Mouse (Mus musculus) T-cell, adult 2 months (primary cell): ENCODE measurements around the gene Atg5.
"Not testable (repeated sequence)": the region's sequence is repeated elsewhere in the genome, so short reads cannot be mapped to it uniquely, and the experiment has no call there.

Source experiments
- DNase-seq: peaks from one replicate; pipeline ENCODE4 v3.0.0; 2022; ENCODE audit warnings: low spot score

Gene Atg5

DNA sequence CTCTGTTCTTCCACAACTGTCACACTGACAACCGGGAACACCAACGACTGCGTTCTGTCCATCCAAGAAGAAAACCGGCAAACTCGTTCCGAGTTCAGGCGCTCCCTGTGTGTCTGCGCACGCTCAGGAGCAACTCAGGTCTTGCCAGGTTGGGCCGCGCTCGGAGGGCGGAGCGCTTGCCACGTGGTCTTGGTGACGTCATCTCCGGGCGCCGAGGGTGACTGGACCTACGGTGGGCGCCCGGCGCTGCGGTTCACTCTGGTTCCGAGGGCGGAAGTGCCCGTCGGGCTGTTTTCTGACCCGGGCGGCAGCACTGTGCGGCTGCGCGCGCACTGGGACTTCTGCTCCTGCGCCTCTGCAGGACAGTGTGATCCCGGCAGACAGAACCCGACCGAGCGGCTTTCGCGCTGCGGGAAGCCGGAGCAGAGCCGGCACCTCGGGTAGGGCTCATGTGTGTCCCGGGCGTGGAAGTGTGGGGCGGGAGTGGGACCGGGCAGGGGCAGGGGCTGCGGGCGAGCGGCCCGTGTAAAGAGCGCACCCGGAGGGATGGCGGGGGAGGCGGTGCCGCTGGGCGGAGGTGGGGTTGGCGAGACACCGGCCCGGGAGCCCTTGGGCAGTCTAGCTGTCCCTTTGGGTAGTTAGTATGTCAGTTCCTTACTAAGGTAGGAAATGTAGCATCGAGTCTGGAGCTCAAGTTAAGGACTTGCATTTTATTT is at the start of gene Atg5:
TSS of gene Atg5 (plus strand) at position 214 of the 716 bp plus-strand sequence.
- peak; percentile 97 for DNase-seq

DNA sequence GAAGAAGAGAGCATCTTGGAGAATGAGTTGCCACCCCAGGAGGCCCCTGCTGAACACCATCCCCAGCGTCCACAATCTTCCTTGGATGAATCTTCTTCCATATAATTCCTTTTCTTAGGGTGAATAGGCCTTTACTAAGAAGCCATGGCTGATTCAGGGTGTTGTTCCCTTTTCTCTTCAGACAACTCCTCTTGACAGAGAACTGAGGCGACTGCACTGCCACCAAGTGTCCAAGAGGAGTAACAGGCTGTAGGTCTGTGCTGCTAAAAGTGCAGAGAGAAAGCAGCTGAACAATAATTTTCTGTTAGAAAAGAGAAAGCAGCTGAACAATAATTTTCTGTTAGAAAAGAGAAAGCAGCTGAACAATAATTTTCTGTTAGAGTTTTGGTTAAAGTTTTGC is 49.1 kb upstream of the Atg5 start:
- not testable (repeated sequence) for DNase-seq

DNA sequence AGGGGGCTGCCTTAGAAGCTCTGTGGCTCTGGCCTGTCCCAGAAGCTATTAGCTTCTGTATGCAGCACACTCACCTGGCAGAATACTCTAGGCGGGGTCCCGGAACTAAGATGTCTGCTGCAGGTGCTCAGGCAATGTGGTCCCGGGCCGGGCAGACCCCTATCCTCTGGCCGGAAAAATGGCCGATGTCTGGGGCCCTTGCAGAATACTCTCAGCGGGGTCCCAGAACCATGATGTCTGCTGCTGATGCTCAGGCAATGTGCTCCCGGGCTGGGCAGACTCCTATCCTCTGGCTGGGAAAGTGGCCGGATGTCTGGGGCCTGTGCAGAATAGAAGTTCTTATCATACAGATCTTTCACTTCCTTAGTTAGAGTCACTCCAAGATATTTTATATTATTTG is 43.8 kb upstream of the Atg5 start:
- no peak for DNase-seq

DNA sequence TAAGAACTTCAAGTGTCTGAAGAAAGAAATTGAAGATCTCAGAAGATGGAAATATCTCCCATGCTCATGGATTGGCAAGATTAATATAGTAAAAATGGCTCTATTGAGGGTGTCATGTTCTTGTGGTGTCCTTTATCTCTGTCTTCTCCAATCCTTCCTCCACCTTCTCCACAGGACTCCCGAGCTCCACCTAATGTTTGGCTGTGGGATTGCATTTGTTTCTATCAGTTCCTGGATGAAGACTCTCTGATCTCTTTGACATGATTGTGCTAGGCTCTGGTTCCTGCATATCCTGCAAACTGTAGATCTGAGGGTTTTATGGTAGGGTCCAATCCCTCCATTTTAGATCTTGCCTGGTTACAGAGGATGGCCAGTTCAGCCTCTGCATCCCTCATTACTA is 34.8 kb upstream of the Atg5 start:
- DNase-seq = peak; percentile 37

DNA sequence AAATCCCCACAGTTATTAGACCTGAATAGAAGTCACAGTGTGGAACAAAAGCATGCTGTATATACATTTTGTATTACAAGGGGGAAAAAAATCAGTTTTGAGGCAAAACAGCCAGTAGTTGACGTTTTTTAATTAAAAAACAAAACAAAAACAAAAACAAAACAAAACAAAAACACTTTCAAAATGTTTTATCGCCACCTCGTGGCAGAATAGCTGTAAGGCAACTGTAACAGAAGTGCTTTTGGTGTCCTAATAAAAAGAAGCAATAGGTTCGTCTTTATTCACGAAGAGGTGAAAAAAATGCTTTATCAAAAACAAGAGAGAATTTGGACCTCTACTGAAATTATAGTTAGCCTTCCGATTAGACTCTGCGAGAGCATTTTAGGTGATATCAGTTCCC is 32.9 kb upstream of the Atg5 start:
- DNase-seq = not testable (repeated sequence)

DNA sequence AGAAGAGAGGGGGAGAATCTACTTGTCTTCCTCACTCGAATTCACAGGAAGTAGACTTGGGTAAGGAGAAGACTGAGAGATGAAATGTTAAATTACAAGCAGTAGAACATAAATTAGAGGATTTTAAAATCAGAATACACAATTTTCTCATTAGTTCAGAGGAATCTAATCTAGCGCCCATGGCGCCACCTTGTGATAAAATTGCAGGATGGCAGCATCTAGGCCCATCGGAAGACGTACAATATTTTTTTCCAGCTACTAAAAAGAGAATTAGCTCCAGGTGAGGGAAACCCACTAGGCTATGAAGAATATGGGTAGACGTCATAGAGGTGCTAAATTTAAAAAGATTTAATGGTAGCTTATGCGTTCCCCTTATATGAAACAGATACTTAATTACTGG is 11.5 kb upstream of the Atg5 start:
- DNase-seq = no peak

DNA sequence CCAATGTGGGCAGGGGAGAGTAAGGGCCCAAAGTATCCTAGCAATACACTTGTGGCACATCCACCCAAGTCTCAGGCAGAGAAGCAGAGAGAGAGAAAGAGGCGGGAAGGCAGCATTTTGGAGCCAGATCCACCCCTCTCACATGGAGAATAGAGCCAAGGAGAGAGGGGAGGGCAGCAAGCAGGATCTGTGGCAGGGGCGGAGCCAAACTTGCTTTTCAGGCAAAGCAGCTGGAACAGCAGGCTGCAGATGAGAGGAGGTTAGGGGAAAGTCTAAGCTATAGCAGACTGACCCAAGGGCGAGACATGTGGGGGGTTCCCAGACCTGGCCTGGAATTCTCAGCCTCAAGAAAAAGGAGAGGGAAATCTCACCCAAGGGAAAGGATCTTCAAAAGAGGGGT is 2.3 kb upstream of the Atg5 start:
- DNase-seq = no peak

DNA sequence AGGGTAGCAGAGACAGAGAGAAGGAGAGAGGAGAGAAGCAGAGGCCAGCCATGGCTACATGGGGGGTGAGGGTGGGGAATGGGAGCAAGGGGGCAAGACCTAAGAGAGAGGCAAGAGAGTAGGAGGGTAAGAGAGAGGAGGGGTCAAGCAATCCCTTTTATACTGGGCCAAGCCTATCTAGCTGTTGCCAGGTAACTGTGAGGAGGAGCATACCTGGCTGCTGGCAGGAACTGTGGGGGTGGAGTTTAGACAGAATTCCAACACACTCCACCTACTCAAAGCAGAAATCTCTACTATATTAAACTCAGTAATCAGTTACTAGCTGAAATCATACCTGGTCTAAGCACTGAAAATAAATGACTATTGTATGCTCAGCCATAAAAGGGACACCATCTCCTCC is 1.6 kb upstream of the Atg5 start:
- no peak for DNase-seq

DNA sequence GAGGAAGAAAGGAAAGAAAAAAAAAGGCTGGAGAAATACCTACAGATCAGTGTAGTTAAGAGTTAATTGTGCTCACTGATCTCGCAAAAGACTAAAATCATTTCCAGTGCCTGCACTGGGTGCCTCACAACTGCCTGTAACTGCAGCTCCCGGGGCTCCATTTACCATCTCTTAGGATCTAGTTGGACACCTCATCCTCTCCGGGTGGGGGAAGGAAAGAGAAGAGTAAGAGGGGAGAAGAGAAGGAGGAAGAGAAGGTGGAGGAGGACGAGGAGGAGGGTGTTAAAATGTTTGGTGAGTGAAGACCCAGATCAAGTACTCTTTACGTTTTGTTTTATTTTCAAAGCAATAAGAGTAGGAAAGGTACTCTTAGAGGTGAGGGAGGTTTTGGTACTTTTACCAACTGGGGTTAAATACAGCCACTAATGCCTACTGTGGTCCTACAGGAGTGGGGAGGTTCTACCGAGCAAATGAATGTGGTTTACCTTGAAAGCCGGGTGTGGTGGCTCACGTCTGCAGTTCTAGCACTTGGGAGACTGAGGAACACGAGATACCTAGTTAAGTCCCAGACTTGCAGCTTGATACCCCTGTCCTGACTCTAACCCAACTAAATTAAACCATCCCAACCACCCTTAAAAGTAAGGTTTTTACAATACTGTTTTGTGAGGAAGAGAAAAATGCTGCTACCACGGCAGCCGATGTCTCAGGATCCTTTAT is 574 bp upstream of the Atg5 start:
- DNase-seq = peak; percentile 6

DNA sequence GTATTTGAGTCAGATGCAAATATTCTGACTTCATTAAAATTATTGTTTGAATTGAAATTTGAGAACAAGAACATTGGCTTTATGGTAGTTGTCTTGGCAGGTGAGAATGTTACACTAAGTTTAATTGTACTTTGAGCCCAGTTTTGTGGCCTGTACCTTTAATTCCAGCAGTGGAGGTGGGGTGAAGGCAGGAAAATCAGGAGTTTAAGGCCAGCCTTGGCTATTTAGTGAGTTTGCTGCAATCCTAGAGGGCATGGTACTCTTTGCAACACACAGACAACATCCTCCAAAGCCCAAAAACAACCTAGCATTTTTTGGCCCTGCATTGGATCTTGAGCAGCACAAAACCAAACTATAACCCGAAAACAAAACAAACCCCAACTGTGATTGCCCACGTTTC is 1.1 kb downstream of the Atg5 start:
- no peak for DNase-seq

DNA sequence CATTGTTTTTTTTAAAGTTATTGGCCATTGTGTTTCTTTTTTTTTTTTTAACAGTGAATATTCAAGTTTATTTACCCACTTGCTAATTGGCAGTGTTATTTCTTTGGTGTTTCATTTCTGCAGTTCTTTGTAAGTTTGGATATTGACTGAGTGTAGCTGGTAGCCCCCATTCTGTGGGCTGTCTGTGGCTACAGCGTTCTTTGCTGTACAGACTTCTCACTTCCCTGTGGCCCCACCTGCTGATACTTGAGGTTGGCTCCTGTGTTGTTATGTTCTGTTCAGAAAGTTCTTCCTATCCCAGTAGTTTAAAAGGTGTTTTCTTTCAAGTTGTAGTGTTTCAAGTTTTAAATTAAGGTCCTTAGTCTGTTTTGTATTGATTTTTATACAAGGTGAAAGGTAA is 14.2 kb downstream of the Atg5 start:
- DNase-seq = no peak

DNA sequence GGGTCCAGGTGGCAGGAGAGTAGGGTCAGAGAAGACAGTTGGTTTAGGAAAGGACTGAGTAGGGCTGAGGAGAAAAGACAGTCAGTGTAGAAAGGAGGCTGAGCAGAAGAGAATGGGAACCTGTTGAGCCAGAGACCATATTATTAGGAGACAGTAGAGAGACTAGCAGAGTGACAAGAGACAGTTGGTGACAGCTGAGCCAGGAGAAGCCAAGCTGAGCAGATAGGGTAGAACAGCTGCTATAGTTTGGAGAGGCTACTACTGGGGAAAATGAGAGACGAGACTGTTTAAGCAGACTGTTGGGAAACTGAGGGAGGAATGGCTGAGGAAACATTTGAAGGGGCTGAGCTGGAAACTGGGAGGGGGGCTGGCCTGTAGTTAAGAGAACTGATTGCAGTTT is 16.9 kb downstream of the Atg5 start:
- no peak for DNase-seq

DNA sequence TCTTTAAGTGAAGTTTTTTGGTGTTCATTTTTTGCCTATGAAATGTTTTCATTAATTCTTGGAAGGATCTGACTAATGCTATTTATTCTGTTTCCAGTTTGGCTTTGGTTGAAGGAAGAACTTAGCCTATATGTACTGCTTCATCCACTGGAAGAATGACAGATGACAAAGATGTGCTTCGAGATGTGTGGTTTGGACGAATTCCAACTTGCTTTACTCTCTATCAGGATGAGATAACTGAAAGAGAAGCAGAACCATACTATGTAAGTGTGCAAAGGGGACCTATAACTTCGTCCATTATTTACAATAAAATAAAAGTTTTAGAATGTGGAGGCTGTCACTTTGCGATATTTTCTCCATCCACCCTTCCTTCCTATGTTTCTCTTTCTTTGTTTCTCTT is 17.8 kb downstream of the Atg5 start:
- no peak for DNase-seq

DNA sequence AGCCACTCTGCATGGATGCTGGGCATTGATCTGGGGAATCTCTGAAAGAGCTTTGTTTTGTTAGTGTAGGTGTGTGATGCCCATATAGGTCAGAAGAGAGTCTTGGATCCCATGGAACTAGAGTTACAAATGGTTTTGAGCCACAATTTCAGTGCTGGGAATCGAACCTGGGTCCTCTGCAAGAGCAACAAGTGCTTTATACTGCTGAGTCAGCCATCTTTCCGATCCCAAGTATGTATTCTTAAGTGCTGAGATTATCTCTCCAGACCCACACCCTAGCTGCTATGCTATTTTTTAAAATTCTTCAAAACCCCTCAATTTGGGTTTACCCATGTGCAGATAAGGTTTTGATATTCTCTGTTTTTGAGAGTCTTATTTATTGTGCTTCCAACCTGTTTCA is 22.7 kb downstream of the Atg5 start:
- DNase-seq = no peak

DNA sequence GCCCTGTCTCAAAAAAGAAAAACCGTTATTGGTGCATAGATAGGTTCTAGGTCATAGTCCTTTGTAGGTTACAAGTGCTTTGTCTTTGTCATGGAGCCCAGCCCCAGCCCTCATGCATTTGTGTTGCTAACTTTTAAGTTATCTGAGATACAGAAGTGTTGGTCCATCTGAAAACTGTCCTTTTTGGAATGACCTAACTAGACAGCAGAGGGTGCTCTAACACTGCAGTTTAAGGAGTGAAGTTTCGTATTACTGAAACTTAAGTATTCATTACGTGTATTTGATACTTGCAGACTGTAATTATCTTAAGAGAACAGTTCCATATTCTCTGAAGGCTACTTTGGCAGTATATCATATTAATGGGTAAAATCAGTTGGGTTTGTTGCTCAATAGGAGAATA is 24.0 kb downstream of the Atg5 start:
- DNase-seq = peak; percentile 8

DNA sequence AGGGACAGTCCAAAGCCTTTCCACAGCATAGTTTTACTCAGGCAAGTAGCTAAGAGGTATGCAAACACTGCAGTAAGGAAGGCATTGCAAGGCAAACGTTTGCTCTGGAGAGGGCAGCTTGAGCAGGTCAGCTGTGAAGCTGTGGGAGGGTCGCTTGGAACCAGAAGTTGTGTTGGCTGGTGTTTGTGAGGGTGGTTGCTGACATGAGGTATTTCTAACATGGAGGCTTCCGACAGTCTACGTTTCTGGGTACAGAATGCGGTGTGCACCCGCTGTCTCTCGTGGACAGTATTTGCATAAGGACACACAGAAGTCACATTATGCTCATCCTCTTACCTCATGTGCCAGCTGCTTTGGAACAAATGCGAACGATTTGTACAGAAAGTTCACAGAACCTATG is 31.0 kb downstream of the Atg5 start:
- DNase-seq = no peak

DNA sequence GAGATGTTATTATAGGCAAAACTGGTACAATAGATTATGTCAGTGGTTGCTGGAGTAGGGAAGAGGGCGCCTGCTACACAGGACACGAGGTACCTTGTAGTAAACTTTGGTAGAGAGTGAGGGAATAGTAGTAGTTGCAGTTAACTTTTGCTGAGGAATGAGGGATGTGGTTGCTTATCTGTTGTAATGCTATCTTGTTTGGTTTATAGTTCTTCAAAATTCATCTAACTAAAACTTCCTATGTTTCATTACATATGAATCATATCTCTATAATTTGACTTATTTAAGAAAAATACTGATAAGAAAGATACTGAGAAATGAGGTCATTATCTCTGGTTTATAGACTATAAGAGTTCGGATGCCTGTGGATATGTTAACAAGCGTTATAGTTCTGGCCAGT is 31.9 kb downstream of the Atg5 start:
- DNase-seq = no peak

DNA sequence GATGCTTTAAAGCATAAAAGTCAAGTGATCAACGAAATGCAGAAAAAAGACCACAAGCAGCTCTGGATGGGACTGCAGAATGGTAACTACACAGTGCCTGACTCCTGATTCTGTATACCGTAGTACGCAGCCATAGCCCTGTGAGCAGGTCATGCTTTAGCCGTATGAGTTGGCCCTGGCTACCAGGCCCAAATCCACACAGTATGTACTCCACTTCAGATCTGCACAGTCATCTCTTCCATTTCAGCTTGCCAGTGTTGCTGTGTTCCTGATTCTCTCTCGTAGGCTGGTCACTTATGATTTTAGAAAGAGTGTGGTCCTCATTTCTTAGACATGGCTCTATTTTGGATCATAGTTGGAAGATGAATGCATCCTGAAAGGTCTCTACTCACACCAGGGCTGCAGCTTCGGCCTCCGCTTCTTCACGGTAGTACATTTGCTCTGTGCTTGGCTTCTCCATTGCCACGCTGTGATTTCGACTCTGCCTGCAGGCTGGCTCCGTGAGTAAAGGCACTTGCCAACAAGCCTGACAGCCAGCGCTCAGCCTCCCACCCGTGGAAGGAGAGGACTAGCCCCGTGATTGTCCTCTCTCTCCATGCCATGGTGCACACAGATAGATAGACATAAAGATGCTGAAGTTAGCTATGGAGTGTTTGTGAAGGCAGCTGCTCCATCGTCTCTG is 35.6 kb downstream of the Atg5 start:
- no peak for DNase-seq

DNA sequence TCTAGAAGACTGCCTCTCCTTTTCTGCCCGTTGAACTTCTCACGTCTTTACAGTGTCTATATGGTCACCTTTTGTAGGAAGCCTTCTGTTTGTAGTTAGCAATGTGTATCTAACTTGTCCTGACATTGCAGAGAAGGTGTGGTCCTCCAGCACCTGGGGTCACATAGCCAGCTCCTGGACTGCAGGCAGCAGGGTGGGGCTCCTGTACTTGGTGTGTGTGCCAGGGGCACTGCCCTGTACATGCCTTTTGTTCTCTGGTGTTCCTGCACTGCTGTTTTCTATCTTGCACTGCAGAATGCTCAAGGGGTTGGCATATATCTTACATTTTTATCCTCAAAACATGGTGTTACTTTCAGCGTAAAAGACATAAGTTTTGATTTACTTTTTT is 36.2 kb downstream of the Atg5 start:
- DNase-seq = no peak

DNA sequence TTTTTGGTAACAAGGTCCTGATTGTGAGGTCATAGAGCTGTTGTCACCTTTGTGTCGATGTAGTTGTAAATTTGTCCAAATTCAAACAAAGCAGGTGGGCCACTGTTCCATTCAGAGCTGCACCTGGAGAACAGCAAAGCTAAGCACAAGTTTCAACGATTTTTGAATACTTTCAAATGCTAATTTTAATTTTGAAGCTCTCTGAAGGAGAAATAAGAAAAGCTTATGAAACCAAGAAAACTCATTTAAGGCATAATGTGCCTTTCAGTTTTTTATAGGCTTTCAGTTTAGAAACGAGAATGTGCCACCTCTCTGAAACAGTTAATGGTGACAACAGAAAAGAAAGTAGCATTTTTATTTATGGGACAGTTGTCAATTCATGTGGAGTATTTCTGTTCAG is 36.7 kb downstream of the Atg5 start:
- DNase-seq = no peak

DNA sequence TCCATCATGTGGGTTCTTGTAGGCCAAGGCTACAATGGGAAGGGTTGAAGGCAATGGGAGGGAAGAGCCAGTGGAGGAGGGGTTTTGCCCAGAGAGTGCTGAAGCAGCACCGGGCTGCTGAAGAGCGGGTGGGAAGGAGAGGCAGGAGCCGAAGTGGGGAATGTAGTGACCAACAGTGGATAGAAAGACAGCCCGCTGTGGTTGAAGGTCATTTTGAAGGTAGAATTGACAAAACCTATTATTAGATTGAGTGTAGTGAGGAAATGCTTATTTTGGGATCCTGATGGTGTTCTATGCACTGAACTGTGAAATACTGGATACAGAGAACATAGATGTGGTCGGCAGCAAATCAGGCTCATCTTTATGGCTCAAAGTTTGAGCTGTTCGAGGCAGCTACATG is 38.1 kb downstream of the Atg5 start:
- no peak for DNase-seq

DNA sequence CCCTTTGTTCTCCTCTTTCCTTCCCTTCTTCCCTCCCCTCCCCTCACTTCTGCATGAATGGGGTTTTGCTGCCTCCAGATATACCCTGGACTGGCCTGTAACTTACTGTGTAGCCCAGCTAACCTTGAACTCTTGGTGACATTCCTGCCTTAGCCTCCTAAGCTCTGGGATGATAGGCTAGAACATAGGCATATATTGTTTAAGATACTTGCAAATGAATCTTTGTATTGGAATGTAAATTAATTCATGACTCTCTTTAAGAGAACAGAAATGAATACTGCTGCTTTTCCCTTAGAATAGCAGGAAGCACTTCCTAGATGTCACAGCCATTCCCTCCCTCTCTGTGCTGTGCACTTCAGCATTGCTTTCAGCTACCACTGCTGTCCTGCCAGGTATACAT is 40.1 kb downstream of the Atg5 start:
- no peak for DNase-seq

DNA sequence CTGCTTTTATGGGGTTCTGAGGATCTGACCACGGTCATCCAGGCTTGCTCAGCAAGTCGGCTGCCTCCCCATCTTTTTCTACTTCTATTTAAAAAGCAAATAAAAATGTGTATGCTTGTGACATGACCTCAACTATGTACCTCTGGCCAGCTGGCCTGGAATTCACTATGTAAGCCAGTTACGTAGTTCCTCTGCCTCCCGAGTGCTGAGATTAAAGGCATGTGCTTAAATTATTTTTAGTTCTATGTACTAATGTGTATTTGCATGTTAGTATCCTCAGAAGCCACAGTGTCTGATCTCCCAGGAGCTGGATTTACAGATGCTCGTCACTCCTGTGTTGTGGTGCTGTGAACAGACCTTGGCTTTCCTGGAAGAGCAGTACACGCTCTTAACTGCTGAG is 41.1 kb downstream of the Atg5 start:
- no peak for DNase-seq
